Mouse (Mus musculus): ENCODE results near the gene Noc2l. TPM values are rescaled to one million over a fixed set of nuclear protein-coding genes. Genes with fewer than 3 reads are reported as not detected.

Gene Noc2l
- polyA plus RNA-seq, 1 experiment: 45.2 TPM

GRCm38 (mm10) chr4:156234701-156235213, 1.1 kb upstream of the Noc2l start, which contains the start of gene Plekhn1:
TSS of gene Plekhn1 (minus strand) at chr4:156234857.
- Histone ChIP-seq H3K27ac (ENCODE audit: insufficient read depth, low read depth, low read length) (peak within 1 kb of the TSS; percentile 74), H3K4me3 (ENCODE audit: insufficient read depth, low read length) (peak within 1 kb of the TSS; percentile 95), H3K4me1 (ENCODE audit: control insufficient read depth, insufficient read depth, low read length) (peaks cover 3% of the 10 kb centered on the region)
- no peak for TF ChIP-seq CTCF (IDR thresholded peaks at IDR 0.05; ENCODE audit: low read depth, low read length)
- TF ChIP-seq POLR2A (IDR thresholded peaks at IDR 0.05; ENCODE audit: borderline replicate concordance, low read depth, low read length): no peak

- Histone ChIP-seq H3K4me1 (ENCODE audit: control insufficient read depth, insufficient read depth, low read length) (no peaks in the 10 kb centered on the region; the same call in 1 of the 2 replicates), H3K27ac (ENCODE audit: insufficient read depth, low read depth, low read length) (peak overlapping the region; percentile 74), H3K4me3 (ENCODE audit: insufficient read depth, low read length) (peak overlapping the region; percentile 95)
- TF ChIP-seq CTCF (IDR thresholded peaks at IDR 0.05; ENCODE audit: low read depth, low read length) (no peak), POLR2A (IDR thresholded peaks at IDR 0.05; ENCODE audit: borderline replicate concordance, low read depth, low read length) (no peak)
Observed at GRCm38 (mm10) chr4:156235360-156235770, 445 bp upstream of the Noc2l start.

- peak overlapping the region; percentile 99 for H3K27ac ChIP-seq (ENCODE audit: insufficient read depth, low read depth, low read length)
- peak overlapping the region; percentile 95 for H3K4me3 ChIP-seq (ENCODE audit: insufficient read depth, low read length)
- no peaks in the 10 kb centered on the region; the same call in 1 of the 2 replicates for H3K4me1 ChIP-seq (ENCODE audit: control insufficient read depth, insufficient read depth, low read length)
- no peak for TF ChIP-seq CTCF (IDR thresholded peaks at IDR 0.05; ENCODE audit: low read depth, low read length)
- no peak for TF ChIP-seq POLR2A (IDR thresholded peaks at IDR 0.05; ENCODE audit: borderline replicate concordance, low read depth, low read length)
Observed at GRCm38 (mm10) chr4:156236651-156237447, 1.0 kb downstream of the Noc2l start.

GRCm38 (mm10) chr4:156249567-156249966, 13.8 kb downstream of the Noc2l start:
- no peak overlapping the region for H3K27ac ChIP-seq (ENCODE audit: insufficient read depth, low read depth, low read length)
- TF ChIP-seq POLR2A (IDR thresholded peaks at IDR 0.05; ENCODE audit: borderline replicate concordance, low read depth, low read length) (no peak), CTCF (IDR thresholded peaks at IDR 0.05; ENCODE audit: low read depth, low read length) (no peak)
- no peak overlapping the region for H3K4me3 ChIP-seq (ENCODE audit: insufficient read depth, low read length)
- peaks cover 18% of the 10 kb centered on the region for H3K4me1 ChIP-seq (ENCODE audit: control insufficient read depth, insufficient read depth, low read length)

- TF ChIP-seq CTCF (IDR thresholded peaks at IDR 0.05; ENCODE audit: low read depth, low read length) (no peak), POLR2A (IDR thresholded peaks at IDR 0.05; ENCODE audit: borderline replicate concordance, low read depth, low read length) (no peak)
- H3K27ac ChIP-seq (ENCODE audit: insufficient read depth, low read depth, low read length): no peak overlapping the region
- peaks cover 27% of the 10 kb centered on the region for H3K4me1 ChIP-seq (ENCODE audit: control insufficient read depth, insufficient read depth, low read length)
- no peak overlapping the region for H3K4me3 ChIP-seq (ENCODE audit: insufficient read depth, low read length)
Observed at GRCm38 (mm10) chr4:156251081-156251480, 15.3 kb downstream of the Noc2l start.

GRCm38 (mm10) chr4:156252140-156252539, 16.3 kb downstream of the Noc2l start:
- Histone ChIP-seq H3K4me1 (ENCODE audit: control insufficient read depth, insufficient read depth, low read length) (peaks cover 27% of the 10 kb centered on the region), H3K4me3 (ENCODE audit: insufficient read depth, low read length) (no peak overlapping the region), H3K27ac (ENCODE audit: insufficient read depth, low read depth, low read length) (no peak overlapping the region)
- no peak for TF ChIP-seq POLR2A (IDR thresholded peaks at IDR 0.05; ENCODE audit: borderline replicate concordance, low read depth, low read length)
- TF ChIP-seq CTCF (IDR thresholded peaks at IDR 0.05; ENCODE audit: low read depth, low read length): no peak

GRCm38 (mm10) chr4:156252619-156253018, 16.8 kb downstream of the Noc2l start:
- Histone ChIP-seq H3K27ac (ENCODE audit: insufficient read depth, low read depth, low read length) (peak overlapping the region; percentile 25; the same call in 1 of the 2 replicates), H3K4me3 (ENCODE audit: insufficient read depth, low read length) (no peak overlapping the region), H3K4me1 (ENCODE audit: control insufficient read depth, insufficient read depth, low read length) (peaks cover 27% of the 10 kb centered on the region)
- no peak for TF ChIP-seq CTCF (IDR thresholded peaks at IDR 0.05; ENCODE audit: low read depth, low read length)
- TF ChIP-seq POLR2A (IDR thresholded peaks at IDR 0.05; ENCODE audit: borderline replicate concordance, low read depth, low read length): no peak

GRCm38 (mm10) chr4:156253043-156253442, 17.2 kb downstream of the Noc2l start:
- H3K27ac ChIP-seq (ENCODE audit: insufficient read depth, low read depth, low read length): peak overlapping the region; percentile 26
- H3K4me3 ChIP-seq (ENCODE audit: insufficient read depth, low read length): no peak overlapping the region
- H3K4me1 ChIP-seq (ENCODE audit: control insufficient read depth, insufficient read depth, low read length): peaks cover 27% of the 10 kb centered on the region
- no peak for TF ChIP-seq POLR2A (IDR thresholded peaks at IDR 0.05; ENCODE audit: borderline replicate concordance, low read depth, low read length)
- TF ChIP-seq CTCF (IDR thresholded peaks at IDR 0.05; ENCODE audit: low read depth, low read length): no peak

- H3K4me3 ChIP-seq (ENCODE audit: insufficient read depth, low read length): no peak overlapping the region
- no peak overlapping the region for H3K27ac ChIP-seq (ENCODE audit: insufficient read depth, low read depth, low read length)
- no peak for TF ChIP-seq CTCF (IDR thresholded peaks at IDR 0.05; ENCODE audit: low read depth, low read length)
- TF ChIP-seq POLR2A (IDR thresholded peaks at IDR 0.05; ENCODE audit: borderline replicate concordance, low read depth, low read length): no peak
- H3K4me1 ChIP-seq (ENCODE audit: control insufficient read depth, insufficient read depth, low read length): peaks cover 27% of the 10 kb centered on the region
Observed at GRCm38 (mm10) chr4:156254361-156255077, 18.7 kb downstream of the Noc2l start.

All from bone marrow macrophage, adult 2 months (primary cell).